Mouse (Mus musculus): ENCODE data around the gene Vmn1r117.
"Not testable (repeated sequence)": the region's sequence is repeated elsewhere in the genome, so short reads cannot be mapped to it uniquely, and the experiment has no call there.

Gene Vmn1r117

GRCm38 (mm10) chr7:20884021-20884420, at the start of gene Vmn1r117:
Gene Vmn1r117 (minus strand): TSS chr7:20884121.
- DNase-seq (ENCODE audit: low spot score in 2 of 2), result not testable (repeated sequence)

- not testable (repeated sequence) for DNase-seq (ENCODE audit: low spot score in 2 of 2)
These were observed 28.3 kb upstream of the Vmn1r117 start, which contains the start of gene Vmn1r118 for GRCm38 (mm10) chr7:20912247-20912646. Gene Vmn1r118 (minus strand): TSS chr7:20912347.

GRCm38 (mm10) chr7:20871956-20872355, 12.0 kb downstream of the Vmn1r117 start, which contains the start of gene Vmn1r116:
Gene Vmn1r116 (plus strand): TSS chr7:20872256.
- not testable (repeated sequence) for DNase-seq (ENCODE audit: low spot score in 2 of 2)

- DNase-seq (ENCODE audit: low spot score in 2 of 2), result not testable (repeated sequence)
These were observed 39.0 kb downstream of the Vmn1r117 start, which contains the start of gene Vmn1r115 for GRCm38 (mm10) chr7:20844885-20845284. Gene Vmn1r115 (minus strand): TSS chr7:20844985.
